Mouse (Mus musculus) thymus, postnatal 25 days (tissue): Measurements from ENCODE around the gene Kcnab3.

Experiments
- DNase-seq: peaks from one replicate; pipeline ENCODE4 v3.0.0; 2022

Gene Kcnab3

GRCm38 (mm10) chr11:69332713-69333253, 6.7 kb downstream of the Kcnab3 start:
- no peak for DNase-seq

- DNase-seq: peak; percentile 13
These were observed 7.9 kb downstream of the Kcnab3 start for GRCm38 (mm10) chr11:69333922-69334321.

GRCm38 (mm10) chr11:69334796-69335195, 8.7 kb downstream of the Kcnab3 start:
- DNase-seq: no peak

- peak; percentile 79 for DNase-seq
These were observed 14.4 kb downstream of the Kcnab3 start, which contains the start of gene Rnf227 for GRCm38 (mm10) chr11:69340161-69341131. TSS of gene Rnf227 (plus strand) at chr11:69340461.

- no peak for DNase-seq
These were observed 20.4 kb downstream of the Kcnab3 start for GRCm38 (mm10) chr11:69346441-69346840.

- DNase-seq: no peak
These were observed 30.5 kb downstream of the Kcnab3 start for GRCm38 (mm10) chr11:69356544-69356943.

GRCm38 (mm10) chr11:69357690-69358089, 31.6 kb downstream of the Kcnab3 start:
- no peak for DNase-seq

GRCm38 (mm10) chr11:69362021-69362420, 36.0 kb downstream of the Kcnab3 start:
- no peak for DNase-seq

GRCm38 (mm10) chr11:69362479-69362878, 36.4 kb downstream of the Kcnab3 start:
- no peak for DNase-seq

GRCm38 (mm10) chr11:69364376-69364775, 38.3 kb downstream of the Kcnab3 start:
- no peak for DNase-seq

GRCm38 (mm10) chr11:69364910-69365309, 38.9 kb downstream of the Kcnab3 start:
- DNase-seq: peak; percentile 20

GRCm38 (mm10) chr11:69365722-69366121, 39.7 kb downstream of the Kcnab3 start:
- no peak for DNase-seq

- DNase-seq: peak; percentile 88
These were observed 40.2 kb downstream of the Kcnab3 start for GRCm38 (mm10) chr11:69366157-69366854.

GRCm38 (mm10) chr11:69366855-69367615, 41.0 kb downstream of the Kcnab3 start:
- DNase-seq: peak; percentile 54

GRCm38 (mm10) chr11:69367616-69368355, 41.7 kb downstream of the Kcnab3 start:
- DNase-seq: peak; percentile 44

GRCm38 (mm10) chr11:69368356-69369214, 42.5 kb downstream of the Kcnab3 start:
- peak; percentile 63 for DNase-seq

- no peak for DNase-seq
These were observed 43.3 kb downstream of the Kcnab3 start, which contains the start of gene Chd3 for GRCm38 (mm10) chr11:69369215-69369989. TSS of gene Chd3 (minus strand) at chr11:69369406.

GRCm38 (mm10) chr11:69369990-69370816, 44.1 kb downstream of the Kcnab3 start:
- DNase-seq: no peak

- no peak for DNase-seq
These were observed 44.8 kb downstream of the Kcnab3 start for GRCm38 (mm10) chr11:69370817-69371215.
